Mouse (Mus musculus): ENCODE results near the gene Tusc2. TPM values are rescaled to one million over a fixed set of nuclear protein-coding genes. Genes with fewer than 3 reads are reported as not detected.

Tusc2 gene
- polyA plus RNA-seq, 1 experiment: 23.5 TPM

DNA sequence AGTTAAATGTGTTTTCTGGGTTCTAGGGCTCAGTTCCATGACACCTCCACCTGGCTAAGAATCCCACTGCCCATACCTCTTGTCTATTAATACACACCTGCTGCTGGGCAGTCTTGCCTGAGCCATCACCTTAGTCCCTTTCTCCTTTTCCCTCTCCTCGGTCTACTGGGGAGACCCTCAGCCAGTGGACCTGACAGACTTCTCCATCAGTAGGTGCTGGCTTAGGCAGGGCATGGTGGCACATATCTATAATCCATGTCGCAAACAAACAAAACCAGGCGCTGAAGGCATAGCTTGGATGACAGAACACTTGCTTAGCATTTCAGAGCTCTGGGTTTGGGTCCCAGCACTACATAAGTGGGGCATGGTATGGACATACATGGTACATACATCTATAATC lies 24.3 kb upstream of the Tusc2 start:
- H3K4me1 ChIP-seq (ENCODE audit: control insufficient read depth, insufficient read depth, low read length): no peaks in the 10 kb centered on the region
- no peaks in the 10 kb centered on the region for H3K9me3 ChIP-seq (replicated peaks; ENCODE audit: control insufficient read depth, insufficient read depth, low read length, poor library complexity, severe bottlenecking)
- H3K27ac ChIP-seq (ENCODE audit: insufficient read depth, low read length): no peak overlapping the region
- H3K4me3 ChIP-seq (ENCODE audit: low read depth, low read length): no peak overlapping the region
- H3K9ac ChIP-seq (ENCODE audit: low read depth, poor library complexity, severe bottlenecking): no peak overlapping the region
- no peaks in the 10 kb centered on the region for H3K27me3 ChIP-seq (ENCODE audit: control insufficient read depth, insufficient read depth, low read length, poor library complexity, severe bottlenecking)
- peaks cover 10% of the 10 kb centered on the region for H3K36me3 ChIP-seq (ENCODE audit: control insufficient read depth, insufficient read depth, low read length, poor library complexity, severe bottlenecking)
- TF ChIP-seq EP300 (IDR thresholded peaks at IDR 0.05; ENCODE audit: insufficient read depth, low read depth, low read length) (no peak), POLR2A (IDR thresholded peaks at IDR 0.05; ENCODE audit: insufficient read depth, low read length) (no peak), CTCF (IDR thresholded peaks at IDR 0.05; ENCODE audit: low read depth, low read length) (no peak)

DNA sequence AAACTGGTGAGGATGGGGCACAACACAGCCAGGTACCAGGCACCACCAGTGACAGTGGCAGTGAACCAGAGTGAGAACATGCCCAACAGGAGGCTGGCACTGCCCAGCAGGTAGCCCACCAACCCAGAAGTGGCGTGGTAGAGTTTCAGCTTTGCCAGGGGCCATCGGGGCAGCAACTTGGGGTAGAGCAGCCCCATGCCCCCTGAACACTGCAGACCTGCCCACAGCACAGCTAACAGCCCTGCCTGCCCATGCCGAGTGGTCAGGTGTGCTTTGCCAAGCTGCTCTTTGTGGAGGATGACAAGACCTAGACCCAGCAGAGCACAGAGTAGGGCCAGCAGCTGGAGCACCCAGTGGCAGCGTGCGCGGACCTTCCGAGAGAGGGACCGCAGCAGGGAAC lies 23.1 kb upstream of the Tusc2 start:
- H3K9ac ChIP-seq (ENCODE audit: low read depth, poor library complexity, severe bottlenecking): no peak overlapping the region
- TF ChIP-seq CTCF (IDR thresholded peaks at IDR 0.05; ENCODE audit: low read depth, low read length) (no peak), POLR2A (IDR thresholded peaks at IDR 0.05; ENCODE audit: insufficient read depth, low read length) (no peak), EP300 (IDR thresholded peaks at IDR 0.05; ENCODE audit: insufficient read depth, low read depth, low read length) (no peak)
- H3K9me3 ChIP-seq (replicated peaks; ENCODE audit: control insufficient read depth, insufficient read depth, low read length, poor library complexity, severe bottlenecking): no peaks in the 10 kb centered on the region
- no peak overlapping the region for H3K4me3 ChIP-seq (ENCODE audit: low read depth, low read length)
- H3K36me3 ChIP-seq (ENCODE audit: control insufficient read depth, insufficient read depth, low read length, poor library complexity, severe bottlenecking): peaks cover 10% of the 10 kb centered on the region
- no peaks in the 10 kb centered on the region for H3K4me1 ChIP-seq (ENCODE audit: control insufficient read depth, insufficient read depth, low read length)
- no peaks in the 10 kb centered on the region for H3K27me3 ChIP-seq (ENCODE audit: control insufficient read depth, insufficient read depth, low read length, poor library complexity, severe bottlenecking)
- H3K27ac ChIP-seq (ENCODE audit: insufficient read depth, low read length): no peak overlapping the region

DNA sequence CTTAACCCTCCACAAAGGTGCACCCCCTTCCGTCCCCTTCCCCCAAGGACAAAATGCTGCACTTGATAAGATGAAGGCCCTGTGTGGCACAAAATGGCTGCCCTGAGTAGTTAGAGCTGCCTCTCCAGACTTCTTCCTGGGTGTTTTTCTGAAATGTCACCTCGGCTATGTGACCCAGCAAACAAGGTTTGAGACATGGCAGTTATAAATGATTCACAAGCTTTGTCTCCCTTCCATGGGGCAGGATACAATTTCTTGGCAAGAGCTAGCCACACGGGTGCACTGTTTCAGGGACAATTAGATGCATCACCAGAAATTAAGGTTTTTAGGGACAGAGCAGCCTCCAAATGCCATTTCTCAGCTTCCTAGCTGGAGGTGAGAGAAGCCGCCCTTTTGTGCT lies 22.6 kb upstream of the Tusc2 start:
- no peaks in the 10 kb centered on the region for H3K4me1 ChIP-seq (ENCODE audit: control insufficient read depth, insufficient read depth, low read length)
- peaks cover 10% of the 10 kb centered on the region for H3K36me3 ChIP-seq (ENCODE audit: control insufficient read depth, insufficient read depth, low read length, poor library complexity, severe bottlenecking)
- no peak for TF ChIP-seq CTCF (IDR thresholded peaks at IDR 0.05; ENCODE audit: low read depth, low read length)
- TF ChIP-seq EP300 (IDR thresholded peaks at IDR 0.05; ENCODE audit: insufficient read depth, low read depth, low read length): no peak
- no peak for TF ChIP-seq POLR2A (IDR thresholded peaks at IDR 0.05; ENCODE audit: insufficient read depth, low read length)
- no peak overlapping the region for H3K9ac ChIP-seq (ENCODE audit: low read depth, poor library complexity, severe bottlenecking)
- no peak overlapping the region for H3K4me3 ChIP-seq (ENCODE audit: low read depth, low read length)
- H3K9me3 ChIP-seq (replicated peaks; ENCODE audit: control insufficient read depth, insufficient read depth, low read length, poor library complexity, severe bottlenecking): no peaks in the 10 kb centered on the region
- H3K27ac ChIP-seq (ENCODE audit: insufficient read depth, low read length): no peak overlapping the region
- H3K27me3 ChIP-seq (ENCODE audit: control insufficient read depth, insufficient read depth, low read length, poor library complexity, severe bottlenecking): no peaks in the 10 kb centered on the region

DNA sequence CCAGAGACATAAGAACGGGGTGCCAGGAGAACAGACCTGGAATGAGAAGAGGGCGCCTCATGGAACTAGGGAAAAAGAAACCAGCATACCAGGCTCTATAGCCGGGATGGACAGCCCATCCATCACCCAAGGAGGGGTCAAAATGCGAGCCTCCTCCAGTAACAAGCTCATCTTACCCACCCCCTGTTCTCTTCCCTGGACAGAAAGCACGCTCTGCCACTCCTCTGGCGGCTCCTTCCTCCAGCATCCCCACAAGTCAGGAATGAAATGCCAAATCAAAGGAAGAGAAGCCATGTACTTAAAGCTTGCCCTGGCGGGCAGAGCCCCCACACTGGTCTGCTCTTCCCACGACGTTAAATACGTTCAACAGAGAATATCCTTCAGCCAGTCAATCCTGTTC lies 22.1 kb upstream of the Tusc2 start:
- H3K4me1 ChIP-seq (ENCODE audit: control insufficient read depth, insufficient read depth, low read length): no peaks in the 10 kb centered on the region
- no peak overlapping the region for H3K9ac ChIP-seq (ENCODE audit: low read depth, poor library complexity, severe bottlenecking)
- no peaks in the 10 kb centered on the region for H3K27me3 ChIP-seq (ENCODE audit: control insufficient read depth, insufficient read depth, low read length, poor library complexity, severe bottlenecking)
- no peak overlapping the region for H3K27ac ChIP-seq (ENCODE audit: insufficient read depth, low read length)
- H3K36me3 ChIP-seq (ENCODE audit: control insufficient read depth, insufficient read depth, low read length, poor library complexity, severe bottlenecking): peaks cover 10% of the 10 kb centered on the region
- no peaks in the 10 kb centered on the region for H3K9me3 ChIP-seq (replicated peaks; ENCODE audit: control insufficient read depth, insufficient read depth, low read length, poor library complexity, severe bottlenecking)
- H3K4me3 ChIP-seq (ENCODE audit: low read depth, low read length): peak overlapping the region; percentile 98
- TF ChIP-seq EP300 (IDR thresholded peaks at IDR 0.05; ENCODE audit: insufficient read depth, low read depth, low read length): no peak
- TF ChIP-seq CTCF (IDR thresholded peaks at IDR 0.05; ENCODE audit: low read depth, low read length): no peak
- TF ChIP-seq POLR2A (IDR thresholded peaks at IDR 0.05; ENCODE audit: insufficient read depth, low read length): no peak

DNA sequence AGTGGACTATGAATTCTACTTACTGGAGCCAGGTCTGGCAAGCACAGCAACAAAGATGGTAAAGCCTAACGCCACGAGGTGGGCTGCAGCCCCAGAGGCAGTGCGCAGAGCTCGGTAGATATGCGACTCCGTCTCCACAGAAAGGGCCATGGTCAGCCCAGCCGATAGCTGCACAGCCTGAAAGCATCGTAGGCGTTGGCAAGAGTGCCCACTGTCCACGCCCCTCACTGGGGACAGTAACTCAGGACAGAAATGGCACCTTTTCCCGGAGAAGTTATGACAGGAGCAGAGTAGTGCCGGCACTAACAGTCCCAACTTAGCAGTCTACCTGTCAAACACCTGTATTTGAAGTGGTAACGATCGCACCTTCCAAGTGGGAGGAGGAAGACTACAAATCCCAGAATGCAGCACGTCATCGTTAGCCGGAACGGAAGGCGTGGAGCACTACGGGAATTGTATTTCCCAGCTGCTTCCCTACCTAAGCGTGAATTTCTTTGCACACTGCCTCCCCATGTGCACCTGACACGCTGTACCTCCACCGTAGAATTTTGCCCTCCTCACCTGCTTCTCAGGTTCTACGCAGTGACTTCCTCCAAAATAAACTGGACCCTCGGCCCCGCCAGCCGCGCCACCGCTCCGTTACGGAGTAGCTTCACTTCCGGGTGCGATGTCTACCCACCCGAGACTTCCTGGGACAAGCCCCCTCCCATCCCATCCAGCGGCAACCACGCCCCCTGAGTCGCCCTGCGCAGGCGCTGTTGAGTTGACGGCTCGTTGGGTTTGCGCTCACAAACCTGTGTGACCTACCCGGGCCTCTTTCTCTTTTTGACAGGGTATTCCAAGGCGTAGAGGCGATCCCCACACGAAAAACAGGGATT lies 21.3 kb upstream of the Tusc2 start, which contains the start of the genes Cyb561d2 and Nprl2:
Cyb561d2 (minus strand) TSS at position 720 of the 878 bp plus-strand sequence.
Nprl2 (plus strand) TSS at position 753 of the 878 bp plus-strand sequence.
- no peaks in the 10 kb centered on the region for H3K4me1 ChIP-seq (ENCODE audit: control insufficient read depth, insufficient read depth, low read length)
- no peak within 1 kb of the TSS for H3K27ac ChIP-seq (ENCODE audit: insufficient read depth, low read length)
- H3K9ac ChIP-seq (ENCODE audit: low read depth, poor library complexity, severe bottlenecking): peak within 1 kb of the TSS; percentile 60
- peak within 1 kb of the TSS; percentile 98 for H3K4me3 ChIP-seq (ENCODE audit: low read depth, low read length)
- no peaks in the 10 kb centered on the region for H3K27me3 ChIP-seq (ENCODE audit: control insufficient read depth, insufficient read depth, low read length, poor library complexity, severe bottlenecking)
- H3K36me3 ChIP-seq (ENCODE audit: control insufficient read depth, insufficient read depth, low read length, poor library complexity, severe bottlenecking): peaks cover 10% of the 10 kb centered on the region
- no peaks in the 10 kb centered on the region for H3K9me3 ChIP-seq (replicated peaks; ENCODE audit: control insufficient read depth, insufficient read depth, low read length, poor library complexity, severe bottlenecking)
- TF ChIP-seq EP300 (IDR thresholded peaks at IDR 0.05; ENCODE audit: insufficient read depth, low read depth, low read length) (no peak), POLR2A (IDR thresholded peaks at IDR 0.05; ENCODE audit: insufficient read depth, low read length) (no peak), CTCF (IDR thresholded peaks at IDR 0.05; ENCODE audit: low read depth, low read length) (no peak)

DNA sequence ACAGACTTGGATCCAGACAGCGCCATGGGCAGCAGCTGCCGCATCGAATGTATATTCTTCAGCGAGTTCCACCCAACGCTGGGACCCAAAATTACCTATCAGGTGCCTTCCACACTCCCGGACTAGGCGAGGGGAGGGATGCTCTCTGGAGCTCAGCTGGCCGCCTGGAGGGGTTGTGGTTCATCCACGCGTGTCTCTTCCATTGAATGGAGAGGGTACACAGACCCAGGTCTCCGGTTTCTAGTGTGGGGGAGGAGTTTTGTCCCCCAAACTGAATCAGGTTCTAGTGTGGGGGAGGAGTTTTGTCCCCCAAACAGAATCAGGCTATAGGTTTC lies 20.7 kb upstream of the Tusc2 start:
- H3K36me3 ChIP-seq (ENCODE audit: control insufficient read depth, insufficient read depth, low read length, poor library complexity, severe bottlenecking): peaks cover 10% of the 10 kb centered on the region
- no peaks in the 10 kb centered on the region for H3K27me3 ChIP-seq (ENCODE audit: control insufficient read depth, insufficient read depth, low read length, poor library complexity, severe bottlenecking)
- no peak overlapping the region for H3K27ac ChIP-seq (ENCODE audit: insufficient read depth, low read length)
- H3K9me3 ChIP-seq (replicated peaks; ENCODE audit: control insufficient read depth, insufficient read depth, low read length, poor library complexity, severe bottlenecking): no peaks in the 10 kb centered on the region
- TF ChIP-seq EP300 (IDR thresholded peaks at IDR 0.05; ENCODE audit: insufficient read depth, low read depth, low read length) (no peak), CTCF (IDR thresholded peaks at IDR 0.05; ENCODE audit: low read depth, low read length) (no peak), POLR2A (IDR thresholded peaks at IDR 0.05; ENCODE audit: insufficient read depth, low read length) (no peak)
- no peaks in the 10 kb centered on the region for H3K4me1 ChIP-seq (ENCODE audit: control insufficient read depth, insufficient read depth, low read length)
- peak overlapping the region; percentile 98 for H3K4me3 ChIP-seq (ENCODE audit: low read depth, low read length)
- H3K9ac ChIP-seq (ENCODE audit: low read depth, poor library complexity, severe bottlenecking): peak overlapping the region; percentile 60
